Mouse (Mus musculus) spleen, adult 2 months (tissue): ENCODE results near the gene Mbtps2. TPM values are rescaled to one million over a fixed set of nuclear protein-coding genes. Genes with fewer than 3 reads are reported as not detected.
A peak's percentile ranks its signal among the peaks of the same experiment; 100 is the strongest.

Source experiments
- DNase-seq, 2 experiments: peaks; one replicate each; pipeline versions ENCODE4 v3.0.0 to v3.0.0-alpha.2; 2012 to 2021; ENCODE audit warnings: low spot score in 2 of 2, low read depth in 1 of 2
- H3K27ac ChIP-seq: fragments of 200-500 bp; 2 replicates; pipeline ENCODE4 v1.5.1; 2012; ENCODE audit warnings: low read length, inconsistent platforms; ENCODE audit not compliant: insufficient read depth
- H3K27me3 ChIP-seq: fragments of 200-500 bp; 2 replicates; pipeline ENCODE4 v1.6.1; 2012; ENCODE audit warnings: mild to moderate bottlenecking, moderate library complexity, low read length, inconsistent platforms; ENCODE audit not compliant: control insufficient read depth, insufficient read depth
- H3K36me3 ChIP-seq: fragments of 200-500 bp; 2 replicates; pipeline ENCODE4 v1.6.1; 2012; ENCODE audit warnings: mild to moderate bottlenecking, low read length, inconsistent platforms; ENCODE audit not compliant: control insufficient read depth, insufficient read depth
- H3K4me1 ChIP-seq: fragments of 200-500 bp; 2 replicates; pipeline ENCODE4 v1.6.1; 2011; ENCODE audit warnings: inconsistent platforms; ENCODE audit not compliant: control insufficient read depth, insufficient read depth, insufficient read length
- H3K4me3 ChIP-seq: fragments of 200-500 bp; 2 replicates; pipeline ENCODE4 v1.5.1; 2011; ENCODE audit warnings: mild to moderate bottlenecking, inconsistent platforms; ENCODE audit not compliant: insufficient read depth, insufficient read length; ENCODE audit errors: extremely low read depth
- CTCF ChIP-seq: fragments of 200-500 bp; IDR thresholded peaks from 2 replicates; pipeline ENCODE4 v1.5.1; 2011; ENCODE audit warnings: mild to moderate bottlenecking, inconsistent platforms; ENCODE audit not compliant: insufficient read depth, insufficient read length, insufficient replicate concordance; ENCODE audit errors: extremely low read depth
- POLR2A ChIP-seq: fragments of 200-500 bp; IDR thresholded peaks from 2 replicates; pipeline ENCODE4 v1.6.1; 2011; ENCODE audit warnings: low read depth, low read length, inconsistent platforms
- WGBS: fragments of 180-500 bp; shearing (Covaris S2); methylation state at CpG from one replicate; pipeline ENCODE4 v1.1.7; 2018; 5-methylcytosine and 5-hydroxymethylcytosine counted together
- polyA plus RNA-seq: library from polyadenylated mRNA; depleted of rRNA; stranded (reverse); fragments of >200 nt; gene quantifications from 2 replicates; pipeline ENCODE4 v1.2.3, GENCODE M21; 2012; rRNA removed

Mbtps2 gene
- polyA plus RNA-seq, 1 experiment = 5.3 TPM

DNA sequence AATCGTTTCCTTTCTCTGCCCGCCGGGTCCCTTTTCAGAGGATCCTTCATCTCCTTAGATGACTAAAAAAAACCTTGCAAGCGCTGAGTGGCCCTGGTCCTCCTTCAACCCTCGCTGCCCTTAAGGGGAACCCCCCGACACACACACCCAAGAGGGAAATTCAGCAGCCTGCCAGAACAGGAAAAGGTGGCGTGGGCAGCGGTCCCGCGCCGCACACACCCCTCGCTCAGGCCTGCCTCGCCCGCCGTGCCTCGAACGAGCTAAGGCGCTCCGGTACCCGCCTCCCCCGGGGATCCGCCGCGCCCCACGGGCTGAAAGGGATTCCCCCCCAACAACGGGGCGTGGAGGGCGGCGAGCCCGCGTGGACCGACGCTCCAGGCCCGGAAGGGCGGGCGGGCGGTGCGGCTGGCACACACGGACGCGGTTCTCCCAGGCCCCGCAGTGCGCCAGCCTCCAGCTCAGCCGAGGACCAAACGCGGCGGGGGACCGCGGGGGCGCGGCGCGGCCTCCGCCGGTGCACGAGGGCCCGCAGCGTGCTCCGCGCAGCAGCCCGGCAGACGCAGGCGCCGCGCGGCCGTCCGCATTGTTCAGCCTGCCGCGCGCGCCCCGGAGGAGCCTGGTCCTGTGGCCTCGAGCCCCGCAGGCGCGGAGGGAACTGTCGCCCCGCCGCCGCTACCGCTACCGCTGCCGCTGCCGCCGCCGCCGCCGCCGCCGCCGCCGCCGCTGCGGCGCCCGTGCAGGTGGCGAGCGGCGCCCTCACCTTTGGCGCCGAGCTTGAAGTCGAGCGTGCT lies 107.2 kb downstream of the Mbtps2 start:
- peaks cover 4% of the 10 kb centered on the region; the same call in 1 of the 2 replicates for H3K4me1 ChIP-seq
- peak overlapping the region; percentile 79 for H3K27ac ChIP-seq
- 64% methylated on average over 103 of the region's 104 CpGs for WGBS
- H3K27me3 ChIP-seq = no peaks in the 10 kb centered on the region
- peak in 1 of 2 experiments; percentile 45 for DNase-seq
- no peaks in the 10 kb centered on the region for H3K36me3 ChIP-seq
- no peak for TF ChIP-seq CTCF
- no peak for TF ChIP-seq POLR2A
- peak overlapping the region; percentile 66 for H3K4me3 ChIP-seq

DNA sequence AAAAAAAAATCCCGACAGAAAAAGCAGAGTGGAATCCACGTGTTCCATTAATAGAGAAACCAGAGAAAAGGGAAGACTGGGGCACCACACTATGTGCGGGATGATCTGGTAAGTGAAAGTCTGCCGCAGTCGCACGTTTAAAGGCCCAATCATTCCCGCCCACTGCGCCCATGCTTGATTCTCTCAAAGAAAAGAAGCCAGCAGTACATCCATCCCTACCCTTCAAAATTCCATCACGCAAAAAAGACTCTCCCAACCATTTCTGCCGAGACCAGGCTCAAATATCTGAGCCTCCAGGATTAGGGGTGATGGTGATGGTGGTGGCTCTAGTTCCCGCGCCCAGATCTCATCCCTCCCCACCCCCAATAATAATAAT lies 107.8 kb downstream of the Mbtps2 start:
- WGBS = 26% methylated on average over 12 of the region's 12 CpGs
- Histone ChIP-seq H3K27ac (peak overlapping the region; percentile 79; the same call in 1 of the 2 replicates), H3K4me3 (peak overlapping the region; percentile 66), H3K4me1 (peaks cover 4% of the 10 kb centered on the region; the same call in 1 of the 2 replicates), H3K27me3 (no peaks in the 10 kb centered on the region), H3K36me3 (no peaks in the 10 kb centered on the region)
- DNase-seq = no peak
- TF ChIP-seq CTCF (no peak), POLR2A (no peak)

DNA sequence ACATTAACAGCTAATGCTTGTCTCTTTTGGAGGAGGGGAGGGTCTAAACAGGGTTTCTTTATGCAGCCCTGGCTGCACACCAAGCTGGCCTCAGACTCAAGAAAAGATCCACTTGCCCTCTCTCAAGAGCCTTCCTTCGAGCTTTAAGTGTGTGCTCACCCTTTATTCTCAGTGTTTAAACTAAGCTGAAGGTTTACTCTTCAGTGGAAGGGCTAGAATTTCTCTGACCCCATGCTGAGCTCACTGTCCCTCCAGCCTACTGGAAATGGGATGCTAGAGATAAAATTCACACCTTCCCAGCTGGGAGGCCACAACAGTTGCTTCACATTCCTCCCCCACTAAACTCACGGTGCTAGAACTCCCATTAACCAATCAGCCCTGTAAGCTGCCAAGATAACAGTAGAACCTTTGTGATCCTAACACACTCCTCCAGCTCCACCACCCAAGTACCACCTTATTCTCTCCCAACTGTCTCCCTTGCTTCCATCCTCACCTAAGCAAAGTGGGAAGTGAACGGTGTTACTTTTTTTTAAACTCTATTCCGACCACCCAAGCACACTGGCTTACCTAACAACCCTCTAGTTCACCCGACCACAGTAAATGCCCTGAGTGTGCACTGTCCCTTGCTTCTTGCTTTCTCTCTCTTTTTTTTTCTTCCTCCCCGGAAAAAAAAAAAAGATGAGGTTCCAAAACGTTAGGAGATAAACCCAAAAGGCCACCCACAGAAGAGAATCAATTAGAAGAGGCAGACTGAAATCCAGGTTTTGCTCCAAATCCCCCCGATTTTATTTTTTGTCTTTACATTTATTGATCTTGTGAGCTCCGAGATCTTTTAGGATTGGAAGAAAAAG lies 108.4 kb downstream of the Mbtps2 start:
- TF ChIP-seq CTCF (no peak), POLR2A (no peak)
- Histone ChIP-seq H3K4me1 (peaks cover 4% of the 10 kb centered on the region; the same call in 1 of the 2 replicates), H3K27ac (no peak overlapping the region), H3K4me3 (no peak overlapping the region; the same call in 1 of the 2 replicates), H3K36me3 (no peaks in the 10 kb centered on the region), H3K27me3 (no peaks in the 10 kb centered on the region)
- 37% methylated on average over 9 of the region's 9 CpGs for WGBS
- DNase-seq = no peak

DNA sequence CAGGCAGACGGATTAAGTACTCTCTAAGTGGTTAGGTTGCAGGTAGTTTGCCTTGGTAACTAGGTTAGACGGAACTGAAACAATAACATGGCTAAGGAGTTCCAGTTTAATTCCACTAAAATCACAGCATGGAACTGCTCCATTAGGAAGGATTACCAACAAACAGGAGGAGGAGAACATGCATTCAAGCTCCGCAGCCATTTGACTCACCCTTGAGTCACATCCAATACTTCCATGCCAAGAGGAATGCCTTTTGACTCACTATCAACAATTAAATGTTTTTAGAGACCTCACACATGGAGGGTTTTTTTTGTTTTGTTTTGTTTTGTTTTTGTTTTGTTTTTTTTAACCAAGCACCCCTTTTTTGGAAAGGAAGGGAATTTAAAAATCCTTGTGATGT lies 109.7 kb downstream of the Mbtps2 start:
- 79% methylated on average over 3 of the region's 3 CpGs for WGBS
- Histone ChIP-seq H3K27ac (no peak overlapping the region), H3K36me3 (no peaks in the 10 kb centered on the region), H3K27me3 (no peaks in the 10 kb centered on the region), H3K4me1 (peaks cover 4% of the 10 kb centered on the region; the same call in 1 of the 2 replicates), H3K4me3 (no peak overlapping the region)
- TF ChIP-seq CTCF = no peak
- TF ChIP-seq POLR2A = no peak
- no peak for DNase-seq

- Histone ChIP-seq H3K4me1 (peaks cover 4% of the 10 kb centered on the region; the same call in 1 of the 2 replicates), H3K4me3 (no peak overlapping the region), H3K36me3 (no peaks in the 10 kb centered on the region), H3K27me3 (no peaks in the 10 kb centered on the region), H3K27ac (no peak overlapping the region)
- peak in 1 of 2 experiments; percentile 24 for DNase-seq
- TF ChIP-seq CTCF (no peak), POLR2A (no peak)
- 34% methylated on average over 2 of the region's 2 CpGs for WGBS
Measured at GRCm38 (mm10) chrX:157486765-157487164, 111.8 kb downstream of the Mbtps2 start.

Other genes with a start within 250 kb of the Mbtps2 start
- not detected in 2 replicates for gene Phex, start 183.4 kb downstream of the Mbtps2 start, polyA plus RNA-seq
- gene Sms, start 106.4 kb downstream of the Mbtps2 start, polyA plus RNA-seq = 16.1 and 16.2 TPM in 2 replicates
- gene Yy2, start 29.7 kb downstream of the Mbtps2 start, polyA plus RNA-seq = not detected in 2 replicates
- not detected in 2 replicates for gene Smpx, start 100.2 kb upstream of the Mbtps2 start, polyA plus RNA-seq
- not detected in 2 replicates for gene Klhl34, start 219.7 kb upstream of the Mbtps2 start, polyA plus RNA-seq